Mouse (Mus musculus): ENCODE measurements around the gene Arnt2. TPM values are rescaled to one million over a fixed set of nuclear protein-coding genes. Genes with fewer than 3 reads are reported as not detected.
A peak's percentile ranks its signal among the peaks of the same experiment; 100 is the strongest.

Arnt2 gene
- total RNA-seq, 2 experiments from 2014 or later: 209 to 210 TPM

- intact Hi-C loops (cut with DNase I): no loop called here
- peak; percentile 59 for DNase-seq
Observed at GRCm38 (mm10) chr7:84307329-84307925, 102.5 kb downstream of the Arnt2 start.

- intact Hi-C loops (cut with DNase I): no loop called here
- DNase-seq: no peak
Observed at GRCm38 (mm10) chr7:84300261-84300660, 109.7 kb downstream of the Arnt2 start.

GRCm38 (mm10) chr7:84299601-84300000, 110.4 kb downstream of the Arnt2 start:
- intact Hi-C loops (cut with DNase I): no loop called here

GRCm38 (mm10) chr7:84293054-84293453, 116.9 kb downstream of the Arnt2 start:
- no peak for DNase-seq
- intact Hi-C loops (cut with DNase I): loop anchor here (5.0 kb wide), 1 partner anchor 49 kb away; no protein-coding TSS in a partner anchor

More at GRCm38 (mm10) chr7:84299601-84300000, 110.4 kb downstream of the Arnt2 start:
- no peak for DNase-seq

GRCm38 (mm10) chr7:84287226-84287587, 122.8 kb downstream of the Arnt2 start:
- intact Hi-C loops (cut with DNase I): no loop called here

GRCm38 (mm10) chr7:84286526-84287225, 123.3 kb downstream of the Arnt2 start:
- DNase-seq: no peak
- intact Hi-C loops (cut with DNase I): no loop called here

More at GRCm38 (mm10) chr7:84287226-84287587, 122.8 kb downstream of the Arnt2 start:
- no peak for DNase-seq

GRCm38 (mm10) chr7:84285790-84286189, 124.2 kb downstream of the Arnt2 start:
- intact Hi-C loops (cut with DNase I): no loop called here
- DNase-seq: no peak

- no peak for DNase-seq
- intact Hi-C loops (cut with DNase I): no loop called here
Observed at GRCm38 (mm10) chr7:84284974-84285373, 125.0 kb downstream of the Arnt2 start.

- intact Hi-C loops (cut with DNase I): no loop called here
- DNase-seq: no peak
Observed at GRCm38 (mm10) chr7:84282231-84282630, 127.7 kb downstream of the Arnt2 start.

GRCm38 (mm10) chr7:84279231-84279630, 130.7 kb downstream of the Arnt2 start:
- no peak for DNase-seq
- intact Hi-C loops (cut with DNase I): no loop called here

GRCm38 (mm10) chr7:84275312-84275711, 134.7 kb downstream of the Arnt2 start:
- intact Hi-C loops (cut with DNase I): no loop called here
- DNase-seq: no peak

- DNase-seq: no peak
- intact Hi-C loops (cut with DNase I): loop anchor here (2.0 to 5.0 kb wide), 2 partner anchors 185 to 362 kb away; no protein-coding TSS in a partner anchor
Observed at GRCm38 (mm10) chr7:84273930-84274329, 136.0 kb downstream of the Arnt2 start.

GRCm38 (mm10) chr7:84272206-84272818, 137.7 kb downstream of the Arnt2 start:
- intact Hi-C loops (cut with DNase I): loop anchor here (2.0 to 5.0 kb wide), 2 partner anchors 184 to 360 kb away; no protein-coding TSS in a partner anchor
- DNase-seq: peak; percentile 72

GRCm38 (mm10) chr7:84271429-84271828, 138.5 kb downstream of the Arnt2 start:
- intact Hi-C loops (cut with DNase I): loop anchor here (5.0 kb wide), 1 partner anchor 359 kb away; no protein-coding TSS in a partner anchor
- no peak for DNase-seq

GRCm38 (mm10) chr7:84263466-84263865, 146.5 kb downstream of the Arnt2 start:
- intact Hi-C loops (cut with DNase I): no loop called here
- no peak for DNase-seq

- intact Hi-C loops (cut with DNase I): no loop called here
- DNase-seq: no peak
Observed at GRCm38 (mm10) chr7:84261341-84261740, 148.6 kb downstream of the Arnt2 start.

GRCm38 (mm10) chr7:84260401-84260800, 149.6 kb downstream of the Arnt2 start:
- intact Hi-C loops (cut with DNase I): no loop called here

GRCm38 (mm10) chr7:84259309-84259985, 150.5 kb downstream of the Arnt2 start:
- no peak for DNase-seq
- intact Hi-C loops (cut with DNase I): no loop called here

More at GRCm38 (mm10) chr7:84260401-84260800, 149.6 kb downstream of the Arnt2 start:
- DNase-seq: no peak

- intact Hi-C loops (cut with DNase I): no loop called here
- DNase-seq: no peak
Observed at GRCm38 (mm10) chr7:84256661-84257060, 153.3 kb downstream of the Arnt2 start.

GRCm38 (mm10) chr7:84256245-84256644, 153.7 kb downstream of the Arnt2 start:
- no peak for DNase-seq
- intact Hi-C loops (cut with DNase I): no loop called here

GRCm38 (mm10) chr7:84254916-84255315, 155.1 kb downstream of the Arnt2 start:
- intact Hi-C loops (cut with DNase I): no loop called here
- no peak for DNase-seq
